Mouse (Mus musculus) stomach, embryonic 14.5 days (tissue): ENCODE measurements around the gene Hoxd4. TPM values are rescaled to one million over a fixed set of nuclear protein-coding genes. Genes with fewer than 3 reads are reported as not detected.

Experiments used
- ATAC-seq: fragments of 200-750 bp; cut with Nextera tagmentation; 2 replicates; pipeline ENCODE4 v1.8.0; 2017; ENCODE audit warnings: low read depth, moderate TSS enrichment; ENCODE audit not compliant: insufficient number of reproducible peaks, insufficient read depth, low FRiP score
- H3K27ac ChIP-seq: fragments of 300-500 bp; sonication (generic); 2 replicates; pipeline ENCODE4 v1.5.1; 2014; ENCODE audit warnings: mild to moderate bottlenecking, low read length, moderate library complexity, mixed read lengths
- H3K27me3 ChIP-seq: fragments of 300-500 bp; sonication (generic); 2 replicates; pipeline ENCODE4 v1.6.1; 2014; ENCODE audit warnings: low read length, control low read depth, mixed read lengths; ENCODE audit not compliant: control insufficient read depth, insufficient read depth
- H3K36me3 ChIP-seq: fragments of 300-500 bp; sonication (generic); 2 replicates; pipeline ENCODE4 v1.6.1; 2014; ENCODE audit warnings: mild to moderate bottlenecking, control low read depth, low read length, moderate library complexity, mixed read lengths; ENCODE audit not compliant: control insufficient read depth, insufficient read depth
- H3K4me1 ChIP-seq: fragments of 300-500 bp; sonication (generic); 2 replicates; pipeline ENCODE4 v1.6.1; 2014; ENCODE audit warnings: low read length, control low read depth, mixed read lengths; ENCODE audit not compliant: control insufficient read depth, insufficient read depth
- H3K4me2 ChIP-seq: fragments of 300-500 bp; sonication (generic); replicated peaks from 2 replicates; pipeline ENCODE4 v1.6.1; 2014; ENCODE audit warnings: low read depth, low read length, control low read depth
- H3K4me3 ChIP-seq: fragments of 300-500 bp; sonication (generic); 2 replicates; pipeline ENCODE4 v1.5.1; 2014; ENCODE audit warnings: low read depth, low read length, control low read depth
- H3K9ac ChIP-seq: fragments of 300-500 bp; sonication (generic); replicated peaks from 2 replicates; pipeline ENCODE4 v1.6.1; 2014; ENCODE audit warnings: low read depth, mild to moderate bottlenecking, control low read depth, low read length, moderate library complexity, mixed read lengths
- H3K9me3 ChIP-seq: fragments of 300-500 bp; sonication (generic); 2 replicates; pipeline ENCODE4 v1.6.1; 2016; ENCODE audit warnings: low read depth, low read length, control low read depth; ENCODE audit not compliant: control insufficient read depth
- WGBS: fragments of 180-500 bp; shearing (Covaris S2); extraction: QIAGEN DNeasy Blood & Tissue Kit; methylation state at CpG from one replicate; pipeline ENCODE4 v1.1.7; 2014; 5-methylcytosine and 5-hydroxymethylcytosine counted together
- polyA plus RNA-seq: library from polyadenylated mRNA; unstranded; fragments of >200 nt; fragmentation: Nextera tagmentation; extraction: Ambion mirVana; gene quantifications from 2 replicates; pipeline ENCODE4 v1.2.1, GENCODE M21; 2014

The Hoxd4 gene
- polyA plus RNA-seq, 1 experiment from 2014 or later = 0.81 TPM

DNA sequence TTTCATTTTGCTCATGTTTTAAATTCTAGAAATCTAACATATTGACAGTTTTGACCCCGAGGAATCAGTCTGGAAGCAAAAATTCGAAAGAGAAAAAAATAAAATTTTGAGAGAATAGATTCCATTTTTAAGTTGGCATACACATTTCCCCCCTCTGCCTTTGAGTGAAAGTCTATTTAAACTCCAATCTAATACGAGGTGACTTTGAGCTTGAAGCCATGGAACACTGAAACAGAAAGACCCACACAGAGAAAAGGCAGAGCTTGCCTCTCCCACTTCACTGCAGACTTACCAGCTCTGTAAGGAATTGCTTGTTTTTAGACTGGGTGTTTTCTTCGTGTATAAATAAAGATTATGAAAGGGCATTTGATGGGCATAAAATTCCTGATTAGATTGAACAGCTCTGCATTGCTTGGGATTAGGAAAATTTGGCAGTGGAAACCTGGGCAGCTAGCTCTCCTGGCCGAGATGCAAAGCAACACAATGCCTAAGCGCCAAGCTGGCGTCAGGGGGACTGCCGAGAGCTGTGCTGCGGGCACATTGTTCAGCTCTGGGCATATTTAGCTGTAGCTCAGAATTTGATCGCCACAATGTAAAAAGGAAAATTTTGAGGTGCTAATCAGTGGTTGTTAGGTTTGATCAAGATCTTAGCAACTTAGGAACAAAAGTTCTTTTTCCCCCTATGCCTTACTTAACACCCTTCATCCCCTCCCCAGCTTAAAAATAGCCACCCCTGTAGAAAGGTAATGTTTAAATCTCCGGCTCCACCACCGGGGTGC is 22.7 kb upstream of the Hoxd4 start:
- no peaks in the 10 kb centered on the region for H3K9me3 ChIP-seq
- H3K27me3 ChIP-seq = peaks cover 74% of the 10 kb centered on the region

DNA sequence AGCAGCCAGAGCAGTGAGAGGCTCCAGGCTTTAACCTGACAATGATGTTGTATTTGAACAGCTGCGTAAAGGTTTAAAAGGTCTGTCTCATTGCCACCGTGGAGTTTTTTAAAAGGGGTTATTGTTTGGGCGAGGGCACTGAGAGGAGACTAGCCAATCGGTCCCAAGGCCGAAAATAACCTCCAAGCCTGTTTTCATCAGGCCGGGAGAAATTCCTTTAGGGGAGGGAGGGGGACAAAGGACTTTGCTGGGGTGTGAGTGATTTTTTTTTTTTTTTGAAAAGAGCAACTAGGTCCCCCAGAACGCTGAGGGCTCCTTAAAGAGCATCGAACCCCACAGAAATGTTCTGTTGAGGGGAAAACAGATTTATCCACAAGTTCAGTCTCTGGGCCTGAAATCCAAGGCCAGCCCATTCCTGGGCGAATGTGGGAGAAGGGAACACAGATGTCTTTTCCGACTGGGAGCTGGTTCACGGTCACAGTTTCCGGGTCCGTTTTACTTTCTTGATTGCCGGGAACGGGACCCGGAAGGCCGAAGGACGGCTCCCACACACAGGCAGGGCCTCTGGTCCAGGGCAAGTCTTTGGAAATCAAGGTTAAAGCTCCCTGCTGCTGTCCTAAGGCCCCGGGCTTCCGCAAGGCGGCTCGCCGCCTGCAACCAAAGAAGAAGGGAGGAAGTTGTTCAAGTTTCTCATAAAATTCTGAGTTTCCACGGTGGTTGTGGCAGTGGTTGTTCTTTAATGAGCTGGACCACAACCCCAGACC is 22.0 kb upstream of the Hoxd4 start:
- Histone ChIP-seq H3K4me1 (no peaks in the 10 kb centered on the region), H3K9ac (no peak overlapping the region), H3K27me3 (peaks cover 78% of the 10 kb centered on the region), H3K4me2 (no peak overlapping the region), H3K4me3 (no peak overlapping the region), H3K9me3 (no peaks in the 10 kb centered on the region), H3K27ac (no peak overlapping the region), H3K36me3 (no peaks in the 10 kb centered on the region)
- ATAC-seq = no peak
- WGBS = under 1% methylated on average over 24 of the region's 24 CpGs

More for the DNA sequence above, 22.7 kb upstream of the Hoxd4 start:
- Histone ChIP-seq H3K27ac (no peak overlapping the region), H3K4me2 (no peak overlapping the region), H3K4me3 (no peak overlapping the region), H3K9ac (no peak overlapping the region), H3K36me3 (no peaks in the 10 kb centered on the region), H3K4me1 (no peaks in the 10 kb centered on the region)
- ATAC-seq = no peak
- 3% methylated on average over 12 of the region's 12 CpGs for WGBS

- ATAC-seq = no peak
- WGBS = 8% methylated on average over 8 of the region's 8 CpGs
- no peak overlapping the region for H3K27ac ChIP-seq
- no peak overlapping the region for H3K4me3 ChIP-seq
- H3K27me3 ChIP-seq = peaks cover 78% of the 10 kb centered on the region
- H3K9me3 ChIP-seq = no peaks in the 10 kb centered on the region
- H3K9ac ChIP-seq = no peak overlapping the region
- no peak overlapping the region for H3K4me2 ChIP-seq
- H3K36me3 ChIP-seq = no peaks in the 10 kb centered on the region
- H3K4me1 ChIP-seq = no peaks in the 10 kb centered on the region
Measured at GRCm38 (mm10) chr2:74690338-74690716, 21.4 kb upstream of the Hoxd4 start.

DNA sequence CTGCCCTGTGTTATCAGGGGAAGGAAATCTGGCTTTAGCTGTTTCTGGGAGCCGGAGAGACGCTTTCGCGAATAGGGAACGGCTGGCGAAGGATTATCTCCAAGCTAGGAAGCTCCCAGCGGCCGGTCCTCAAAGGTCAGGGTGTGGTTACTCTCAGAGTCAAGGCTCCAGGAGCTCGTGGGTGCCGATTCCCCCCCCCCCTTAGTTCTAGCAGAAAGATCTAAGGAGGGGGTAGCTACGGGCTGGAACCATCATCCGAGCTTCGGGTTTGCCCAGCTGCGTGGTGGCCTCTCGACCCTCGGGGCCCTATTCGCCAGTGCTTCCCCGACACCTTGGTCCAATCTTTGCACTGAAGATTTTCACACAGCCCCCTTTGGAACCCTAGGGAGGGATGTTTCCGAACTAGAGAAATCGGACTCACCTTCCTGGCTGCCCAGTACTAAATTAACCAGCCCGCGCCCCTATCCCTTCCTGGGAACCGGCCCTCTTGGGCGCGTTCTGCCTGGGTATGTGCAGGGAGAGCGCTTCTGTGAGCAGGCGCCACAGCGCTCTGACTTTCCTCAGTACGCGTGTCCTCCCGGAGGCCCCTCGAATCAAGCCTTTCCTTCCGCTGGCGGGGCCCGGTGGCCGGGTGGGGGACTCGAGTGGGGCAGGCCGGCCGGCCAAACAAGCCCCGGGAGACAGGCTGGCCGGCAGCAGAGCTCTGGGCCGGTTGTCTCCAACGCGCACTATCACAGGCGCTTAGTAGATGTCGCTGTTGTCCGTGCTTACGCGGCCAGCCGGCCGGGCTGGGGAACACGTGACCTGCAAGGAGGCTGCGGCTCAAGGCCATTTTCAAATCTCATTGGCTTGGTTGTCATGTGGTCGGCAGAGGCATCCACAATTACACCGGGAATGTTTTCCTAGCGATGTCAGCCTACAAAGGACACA is 20.4 kb upstream of the Hoxd4 start, which contains the start of gene Hoxd10:
Hoxd10 (plus strand) TSS at position 903 of the 930 bp plus-strand sequence.
- no peaks in the 10 kb centered on the region for H3K9me3 ChIP-seq
- H3K4me3 ChIP-seq = no peak within 1 kb of the TSS
- no peaks in the 10 kb centered on the region for H3K4me1 ChIP-seq
- H3K36me3 ChIP-seq = no peaks in the 10 kb centered on the region
- H3K27ac ChIP-seq = no peak within 1 kb of the TSS
- peaks cover 80% of the 10 kb centered on the region for H3K27me3 ChIP-seq
- H3K4me2 ChIP-seq = no peak within 1 kb of the TSS
- peak; percentile 49; the same call in 1 of the 2 replicates for ATAC-seq
- no peak within 1 kb of the TSS for H3K9ac ChIP-seq
- under 1% methylated on average over 56 of the region's 56 CpGs for WGBS

GRCm38 (mm10) chr2:74691995-74692807 is 19.5 kb upstream of the Hoxd4 start:
- WGBS = 4% methylated on average over 35 of the region's 35 CpGs
- ATAC-seq = no peak
- no peak overlapping the region for H3K27ac ChIP-seq

DNA sequence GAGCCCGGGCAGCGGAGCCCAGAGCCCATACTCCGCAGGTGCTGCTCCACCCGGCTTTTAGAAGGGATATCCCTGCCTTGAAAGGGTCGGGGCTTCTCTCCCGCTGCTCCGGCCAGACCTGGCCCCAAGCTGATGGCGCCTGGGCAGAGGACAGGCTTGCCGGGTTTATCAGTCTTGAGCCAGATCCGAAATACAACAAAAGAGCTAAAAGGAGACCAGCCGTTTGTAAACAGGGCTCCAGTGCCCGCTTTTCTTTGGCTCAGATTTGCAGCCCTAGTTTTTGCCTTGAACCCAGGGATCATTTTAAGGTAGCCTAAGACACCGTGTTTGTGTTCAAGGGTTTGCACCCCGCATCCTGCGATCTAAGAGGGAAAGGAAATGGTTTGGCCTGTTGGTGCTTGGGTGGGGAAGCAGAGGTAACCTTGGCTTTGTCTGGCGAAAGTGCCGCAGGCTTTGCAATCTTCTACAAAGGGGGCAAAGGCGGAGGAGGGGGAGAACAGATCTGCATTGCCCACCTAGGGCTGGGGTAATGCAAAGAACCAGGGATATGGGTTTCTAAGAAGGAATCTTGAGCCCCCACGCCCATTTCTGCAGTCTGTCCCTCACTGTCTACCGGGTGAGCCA is 18.8 kb upstream of the Hoxd4 start:
- 2% methylated on average over 20 of the region's 20 CpGs for WGBS
- Histone ChIP-seq H3K4me3 (no peak overlapping the region), H3K4me2 (no peak overlapping the region), H3K9me3 (no peaks in the 10 kb centered on the region), H3K27me3 (peaks cover 77% of the 10 kb centered on the region), H3K4me1 (no peaks in the 10 kb centered on the region), H3K27ac (no peak overlapping the region), H3K36me3 (no peaks in the 10 kb centered on the region), H3K9ac (no peak overlapping the region)
- ATAC-seq = no peak

More at GRCm38 (mm10) chr2:74691995-74692807, 19.5 kb upstream of the Hoxd4 start:
- Histone ChIP-seq H3K27me3 (peaks cover 80% of the 10 kb centered on the region), H3K4me2 (no peak overlapping the region), H3K4me1 (no peaks in the 10 kb centered on the region), H3K4me3 (no peak overlapping the region), H3K9ac (no peak overlapping the region), H3K9me3 (no peaks in the 10 kb centered on the region), H3K36me3 (no peaks in the 10 kb centered on the region)

DNA sequence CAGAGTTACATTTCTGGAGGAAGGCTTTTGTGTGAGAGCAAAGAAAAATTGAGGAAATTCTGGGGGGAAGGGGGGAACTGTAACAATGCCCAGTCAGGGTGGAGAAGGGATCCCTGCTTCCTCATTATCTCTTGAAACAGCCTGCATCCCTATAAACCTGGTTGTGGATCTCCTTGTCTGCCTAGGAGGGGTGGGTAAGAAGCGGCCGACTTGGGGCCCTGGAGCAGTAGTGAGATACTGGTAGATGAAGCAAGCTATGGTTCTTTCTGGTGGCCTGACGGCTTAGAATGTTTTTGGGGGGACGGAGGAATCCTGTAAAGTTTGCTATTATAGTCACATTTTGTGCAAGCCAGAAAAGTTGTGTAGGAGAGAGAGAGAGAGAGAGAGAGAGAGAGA is 18.3 kb upstream of the Hoxd4 start:
- Histone ChIP-seq H3K4me1 (no peaks in the 10 kb centered on the region), H3K36me3 (no peaks in the 10 kb centered on the region), H3K27ac (no peak overlapping the region), H3K4me2 (no peak overlapping the region), H3K9me3 (no peaks in the 10 kb centered on the region), H3K4me3 (no peak overlapping the region), H3K9ac (no peak overlapping the region), H3K27me3 (peaks cover 73% of the 10 kb centered on the region)
- 12% methylated on average over 4 of the region's 4 CpGs for WGBS
- no peak for ATAC-seq
